Mouse (Mus musculus) mouse trophoblast stem cell (cell line): ENCODE measurements at regions not wholly inside any gene's neighbourhood (a gene's known extent, or its start where the extent isn't known, plus 50 kb on each side); places are given as distances from the start of the nearest gene placed in this dataset.

Source experiments
- in situ Hi-C, 2 experiments: fragments of 300-500 bp; cut with MseI, MboI; formaldehyde crosslinking; loops; 2 replicates in 1 of 2; 3 replicates in 1 of 2; pipeline ENCODE4 v1.15.1; 2025

GRCm38 (mm10) chr19:53476768-53477547 lies 52.0 kb upstream of the Dusp5 start:
- in situ Hi-C loops = no loop called here

GRCm38 (mm10) chr19:53469256-53469655 lies 59.7 kb upstream of the Dusp5 start:
- in situ Hi-C loops = no loop called here

- in situ Hi-C loops = no loop called here
Observed at GRCm38 (mm10) chr19:53464681-53465080, 64.2 kb upstream of the Dusp5 start.

DNA sequence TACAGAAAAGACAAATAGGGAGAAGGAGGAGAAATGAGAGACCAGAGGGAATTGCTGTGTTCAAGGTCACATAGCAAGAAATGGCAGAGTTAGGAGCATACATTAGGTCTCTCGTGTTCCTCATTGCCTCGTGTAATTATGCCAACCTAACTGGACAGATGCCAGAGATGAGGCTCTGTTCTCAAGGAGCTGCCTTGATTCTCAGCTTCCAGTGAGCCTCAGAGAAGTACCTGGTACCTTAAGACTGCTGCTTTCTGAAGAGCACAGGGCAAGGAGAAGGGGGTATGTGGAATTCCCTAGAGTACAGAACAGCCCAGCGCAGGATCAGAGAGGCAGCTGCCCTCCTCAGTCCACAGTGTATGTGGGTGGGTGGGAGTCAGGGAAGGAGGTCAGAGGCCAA lies 64.8 kb upstream of the Dusp5 start:
- in situ Hi-C loops = no loop called here

- in situ Hi-C loops = no loop called here
Observed at GRCm38 (mm10) chr19:53461025-53462015, 67.6 kb upstream of the Dusp5 start.

DNA sequence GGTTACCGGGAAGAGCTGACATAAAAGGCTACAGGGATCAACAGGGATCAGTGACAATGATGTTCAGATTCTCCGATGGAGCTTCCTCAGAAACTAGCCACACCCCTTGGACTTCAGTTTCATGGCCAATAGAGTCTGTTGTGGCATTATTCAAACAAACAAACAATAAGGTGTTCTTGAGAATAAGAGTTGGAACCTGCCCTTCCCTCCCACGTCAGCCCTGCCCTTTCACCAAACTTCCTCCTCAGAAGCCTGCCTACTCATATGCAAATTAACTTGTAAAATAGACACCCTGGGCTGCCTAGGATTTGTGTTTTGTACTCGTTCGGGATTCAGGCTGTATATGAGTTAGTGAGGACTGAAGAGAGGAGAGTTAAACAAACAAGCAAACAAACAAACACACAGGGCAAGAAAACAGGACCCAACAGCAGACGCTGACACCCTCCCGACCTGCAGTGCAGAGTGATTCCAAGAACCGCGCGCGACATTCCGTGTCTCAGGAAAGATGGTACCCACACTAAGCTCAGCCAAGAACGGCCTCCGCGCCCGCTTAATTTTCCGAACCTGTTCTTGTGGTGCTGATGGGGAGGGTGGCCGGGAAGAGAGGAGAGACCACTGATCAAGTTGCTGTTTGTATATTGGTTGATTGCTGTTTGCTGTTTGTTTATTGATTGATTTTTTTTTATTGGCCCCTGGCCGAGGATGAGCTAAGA lies 68.4 kb upstream of the Dusp5 start:
- in situ Hi-C loops = no loop called here

- in situ Hi-C loops = loop anchor here in 1 of 2 experiments (5.0 kb wide), 1 partner anchor 37 kb away; no protein-coding TSS in a partner anchor
Observed at GRCm38 (mm10) chr19:53459407-53459788, 69.0 kb upstream of the Smndc1 start.

GRCm38 (mm10) chr19:53458770-53459406 lies 68.5 kb upstream of the Smndc1 start:
- in situ Hi-C loops = loop anchor here in 1 of 2 experiments (5.0 kb wide), 1 partner anchor 37 kb away; no protein-coding TSS in a partner anchor

GRCm38 (mm10) chr19:53456681-53457080 lies 66.3 kb upstream of the Smndc1 start:
- in situ Hi-C loops = loop anchor here in 1 of 2 experiments (5.0 kb wide), 1 partner anchor 34 kb away; no protein-coding TSS in a partner anchor

- in situ Hi-C loops = no loop called here
Observed at GRCm38 (mm10) chr19:53454571-53454970, 64.2 kb upstream of the Smndc1 start.

GRCm38 (mm10) chr19:53454059-53454458 lies 63.7 kb upstream of the Smndc1 start:
- in situ Hi-C loops = no loop called here

GRCm38 (mm10) chr19:53453317-53453947 lies 63.1 kb upstream of the Smndc1 start:
- in situ Hi-C loops = no loop called here

GRCm38 (mm10) chr19:53452360-53452759 lies 62.0 kb upstream of the Smndc1 start:
- in situ Hi-C loops = no loop called here

DNA sequence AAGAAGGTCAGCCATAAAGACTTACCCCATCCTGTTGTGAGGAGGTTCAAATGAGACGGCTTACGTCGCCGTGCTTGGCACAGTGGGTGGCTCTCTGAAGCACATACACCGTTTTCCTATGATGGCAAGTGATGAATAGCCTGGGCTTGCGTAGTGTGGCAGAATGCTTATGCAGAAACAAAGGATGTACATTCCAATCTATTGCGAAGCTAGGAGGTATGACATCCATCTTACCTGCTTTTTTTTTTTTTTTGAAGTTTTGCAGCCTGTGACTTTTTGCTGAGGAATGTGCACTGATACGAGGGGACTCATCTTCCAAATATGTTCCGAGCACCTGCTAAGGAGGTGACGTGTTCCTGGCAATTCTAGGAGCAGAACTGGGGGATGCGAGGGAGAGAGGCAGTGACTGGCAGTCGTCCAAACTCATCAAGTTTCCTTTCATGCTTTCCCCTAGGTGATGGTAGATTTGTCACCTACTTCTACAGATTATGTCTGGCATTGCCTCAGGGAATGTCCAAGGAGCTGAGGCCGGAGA lies 61.1 kb upstream of the Smndc1 start:
- in situ Hi-C loops = no loop called here

GRCm38 (mm10) chr19:53450624-53451387 lies 60.4 kb upstream of the Smndc1 start:
- in situ Hi-C loops = no loop called here

DNA sequence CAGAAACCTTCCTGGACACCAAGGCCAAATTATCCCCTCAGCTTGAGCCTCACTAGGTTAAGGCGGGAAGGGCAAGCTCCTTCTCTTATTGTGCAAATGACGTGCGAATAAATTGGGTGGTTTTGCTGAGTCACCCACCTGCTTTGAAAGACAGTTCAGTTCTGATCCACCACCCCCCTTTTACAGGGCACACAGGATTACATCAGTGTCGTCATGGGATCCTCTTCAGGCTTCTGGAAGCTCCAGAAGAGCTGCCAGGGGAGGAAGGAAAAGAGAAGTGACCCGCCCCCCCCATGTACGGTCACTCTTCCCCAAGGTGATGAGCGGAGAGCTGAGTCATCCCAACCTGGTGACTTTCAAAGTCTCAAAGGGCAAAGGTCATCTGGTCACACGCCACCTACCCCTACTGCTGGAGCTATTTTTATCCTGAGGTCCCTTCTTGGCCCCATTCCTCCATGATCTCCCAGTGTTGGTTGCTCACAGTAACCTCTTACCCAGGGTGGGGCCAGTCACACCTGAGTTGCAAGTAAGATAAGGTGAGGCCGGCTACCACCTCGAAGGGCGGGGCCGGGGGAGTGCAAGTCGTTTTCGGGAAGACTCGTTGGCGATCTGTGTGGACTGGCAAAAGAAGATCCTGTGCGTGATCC lies 58.9 kb upstream of the Smndc1 start:
- in situ Hi-C loops = no loop called here

GRCm38 (mm10) chr19:53448206-53448605 lies 57.8 kb upstream of the Smndc1 start:
- in situ Hi-C loops = no loop called here

DNA sequence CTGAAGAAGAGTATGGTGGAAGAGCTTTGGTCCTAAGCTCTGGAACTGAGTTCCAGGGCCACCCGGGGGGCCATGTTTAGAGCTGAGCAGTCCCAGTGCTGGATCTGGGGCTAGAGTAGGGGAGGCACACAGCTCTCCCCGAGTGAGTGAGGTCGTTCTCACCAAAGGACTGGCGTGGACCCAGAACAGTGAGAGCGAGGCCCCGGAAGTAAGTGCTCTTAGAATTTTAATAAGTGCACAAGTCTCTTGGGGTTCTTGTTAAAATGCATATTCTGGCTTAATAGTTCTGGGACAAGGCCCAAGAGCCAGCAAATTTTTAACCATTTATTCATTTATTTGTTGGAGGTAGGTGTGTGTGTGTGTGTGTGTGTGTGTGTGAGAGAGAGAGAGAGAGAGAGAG lies 57.4 kb upstream of the Smndc1 start:
- in situ Hi-C loops = no loop called here

DNA sequence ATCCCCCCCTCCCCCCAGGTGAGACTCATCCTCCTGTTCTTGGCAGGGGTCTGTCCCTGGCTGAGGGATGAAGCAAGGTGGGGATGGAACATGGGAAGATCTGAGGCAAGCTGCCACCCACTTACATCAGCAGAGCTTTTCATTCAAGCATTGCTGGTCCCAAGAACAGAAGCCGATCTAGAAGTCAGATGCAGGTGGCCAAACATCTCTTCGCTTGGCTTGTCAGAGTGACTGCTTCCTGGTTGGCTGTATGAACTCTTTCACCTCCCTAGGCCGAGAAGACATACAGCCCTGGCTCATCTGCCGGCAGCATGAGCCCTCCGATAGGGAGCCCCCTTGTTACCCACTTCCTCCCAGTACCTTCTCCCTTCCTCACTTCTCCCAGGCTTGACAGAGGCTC lies 55.8 kb upstream of the Smndc1 start:
- in situ Hi-C loops = no loop called here
